Mouse (Mus musculus) c-Kit-positive CD71-positive TER-119-positive erythroid progenitor cells, embryonic 14.5 days (primary cell): ENCODE data around the gene Natd1.
"Not testable (repeated sequence)": the region's sequence is repeated elsewhere in the genome, so short reads cannot be mapped to it uniquely, and the experiment has no call there.

Experiments
- DNase-seq: peaks from one replicate; pipeline ENCODE4 v3.0.0-alpha.2; 2013; ENCODE audit warnings: low spot score

The Natd1 gene

DNA sequence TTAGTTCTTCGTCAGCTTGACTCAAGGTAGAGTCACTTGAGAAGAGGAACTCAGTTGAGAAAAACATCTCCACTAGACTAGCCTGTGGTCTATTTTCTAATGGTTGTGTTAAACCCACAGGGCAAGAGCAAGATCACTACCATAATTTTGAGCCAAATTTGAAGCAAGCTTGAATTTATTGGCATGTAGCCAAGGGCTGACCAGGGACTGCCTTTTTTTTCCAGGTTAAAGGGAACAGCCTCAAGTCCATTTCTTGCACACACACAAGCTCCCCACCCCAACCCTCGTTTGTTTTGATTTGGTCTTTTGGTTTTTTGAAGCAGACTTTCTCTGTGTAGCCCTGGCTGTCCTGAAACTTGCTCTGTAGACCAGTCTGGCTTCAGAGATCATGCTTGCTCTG is 24.7 kb downstream of the Natd1 start:
- no peak for DNase-seq

DNA sequence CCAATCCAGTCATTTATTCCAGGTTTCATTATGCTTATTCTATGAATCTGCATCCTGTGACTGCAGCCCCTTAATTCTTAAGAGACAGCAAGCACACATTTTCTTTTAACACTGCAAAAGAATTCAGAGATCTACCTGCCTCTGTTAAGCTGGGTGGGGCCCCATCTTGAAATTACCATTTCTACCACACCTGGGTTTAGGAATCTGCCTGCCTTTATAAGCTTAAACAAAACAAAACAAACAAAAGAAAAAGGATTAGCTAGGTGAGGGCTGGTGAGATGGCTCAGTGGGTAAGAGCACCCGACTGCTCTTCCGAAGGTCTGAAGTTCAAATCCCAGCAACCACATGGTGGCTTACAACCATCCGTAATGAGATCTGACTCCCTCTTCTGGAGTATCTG is 27.6 kb downstream of the Natd1 start:
- not testable (repeated sequence) for DNase-seq

DNA sequence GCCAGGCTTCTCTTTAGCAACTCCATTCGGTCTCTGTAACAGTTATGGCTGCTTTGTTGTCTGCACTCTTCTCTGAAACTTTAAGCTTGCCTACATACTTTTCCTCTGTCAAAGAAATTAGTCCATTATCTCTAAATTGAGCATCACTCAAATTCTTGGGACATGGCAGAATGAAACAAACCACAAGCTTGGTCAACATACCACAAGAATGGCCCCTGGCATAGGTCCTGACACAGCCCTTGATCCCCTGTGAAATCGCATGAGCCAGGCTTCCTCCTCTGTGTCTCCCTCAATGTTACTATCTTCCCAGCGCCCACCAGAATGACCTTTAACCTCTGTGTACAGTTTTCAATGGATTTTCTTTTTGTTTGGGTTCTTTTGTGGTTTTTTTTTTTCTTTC is 32.2 kb downstream of the Natd1 start:
- no peak for DNase-seq

DNA sequence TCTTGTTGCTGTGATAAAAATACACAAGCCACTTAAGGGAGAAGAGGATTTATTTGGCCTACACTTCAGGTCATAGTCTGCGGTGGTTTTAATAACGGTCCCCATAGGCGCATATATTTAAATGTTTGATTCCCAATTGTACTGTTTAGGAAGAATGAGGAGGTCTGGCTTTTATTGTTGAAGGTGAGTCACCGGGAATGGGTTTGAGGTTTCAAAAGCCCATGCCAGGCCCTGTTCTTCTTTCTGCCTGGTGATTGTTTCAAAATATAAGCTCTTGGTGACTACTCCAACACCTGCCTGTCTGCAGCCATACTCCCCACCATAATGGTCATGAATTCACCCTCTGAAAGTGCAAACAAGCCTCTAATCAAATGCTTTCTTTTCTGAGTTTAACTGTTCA is 34.0 kb downstream of the Natd1 start:
- DNase-seq, result no peak

DNA sequence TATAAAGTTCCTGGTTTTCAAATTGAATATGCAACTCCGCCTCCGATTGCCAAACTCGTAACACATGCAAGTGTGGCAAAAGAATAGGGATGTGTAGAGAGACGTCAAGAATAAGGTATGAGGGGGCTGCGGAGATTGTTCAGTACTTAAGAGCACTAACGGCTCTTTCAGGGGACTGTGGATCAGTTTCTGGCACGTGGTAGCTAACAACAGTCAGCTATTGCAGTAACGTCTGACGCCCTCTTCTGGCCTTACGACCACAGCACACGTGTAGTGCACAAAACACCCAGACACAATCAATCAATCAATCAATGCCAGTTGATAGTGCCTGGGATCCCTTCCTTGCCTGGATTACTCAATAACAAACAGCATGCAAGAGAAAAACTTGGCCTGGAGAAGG is 35.1 kb downstream of the Natd1 start:
- DNase-seq, result peak; percentile 70

DNA sequence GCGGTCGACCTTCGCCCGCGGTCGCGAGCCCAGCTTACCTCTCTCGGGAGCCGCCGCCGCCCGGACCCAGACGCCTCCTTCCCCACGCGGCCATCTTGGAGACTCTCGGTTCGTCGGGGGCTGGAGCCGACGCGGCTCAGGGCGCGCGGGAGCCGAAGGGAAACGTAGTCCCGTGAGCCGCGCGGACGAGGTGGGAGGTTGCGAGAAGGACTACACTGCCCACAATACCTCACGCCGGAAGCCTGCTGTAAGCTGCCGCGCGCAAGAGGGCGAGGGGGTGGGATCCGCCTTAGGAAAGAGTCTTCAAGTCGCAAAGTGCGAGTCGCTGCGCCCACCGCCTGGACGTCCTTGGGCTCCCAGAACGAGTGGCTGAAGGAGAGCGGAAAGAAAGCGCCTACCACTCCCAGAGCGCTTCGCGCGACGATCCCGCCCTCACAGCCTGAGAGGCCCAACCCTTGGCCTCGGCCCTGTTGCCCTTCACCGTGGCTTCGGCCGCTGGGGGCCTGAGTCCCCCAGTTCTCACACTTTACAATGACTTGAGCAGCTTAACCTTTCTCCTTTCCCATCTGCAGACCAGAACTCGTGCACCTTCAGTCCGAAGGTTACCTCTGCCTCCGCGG is 35.8 kb downstream of the Natd1 start, which contains the start of gene Tmem11:
Gene Tmem11, minus strand, starts transcription at position 598 of the 620 bp plus-strand sequence.
- peak; percentile 92 for DNase-seq

DNA sequence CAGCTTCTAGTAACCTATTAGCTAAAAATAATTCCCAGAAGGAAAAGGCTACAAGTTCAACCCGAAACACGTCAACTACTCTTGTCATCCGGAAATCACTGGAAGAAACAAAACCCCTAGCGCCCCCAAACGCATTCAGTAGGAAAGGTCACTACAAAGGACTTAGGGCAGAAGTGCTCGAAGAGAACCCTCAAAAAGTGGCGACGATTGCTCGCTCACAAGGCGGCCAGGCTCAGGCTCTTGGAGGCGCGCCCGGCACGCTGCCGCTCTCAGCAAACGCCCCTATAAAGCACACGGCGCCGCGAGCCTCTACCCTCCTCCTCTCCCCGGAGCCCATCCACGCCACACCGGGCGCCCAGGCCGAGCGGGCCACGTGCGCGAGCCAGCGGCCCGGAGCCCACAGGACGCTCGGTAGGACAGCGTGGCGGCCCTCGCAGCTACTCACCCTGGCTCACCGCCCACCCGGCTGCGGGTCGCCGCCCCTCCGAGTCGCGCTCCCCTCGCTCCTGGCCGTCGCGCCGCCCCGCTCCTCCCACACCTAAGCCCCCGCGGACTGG is 36.4 kb downstream of the Natd1 start:
- peak; percentile 47 for DNase-seq

DNA sequence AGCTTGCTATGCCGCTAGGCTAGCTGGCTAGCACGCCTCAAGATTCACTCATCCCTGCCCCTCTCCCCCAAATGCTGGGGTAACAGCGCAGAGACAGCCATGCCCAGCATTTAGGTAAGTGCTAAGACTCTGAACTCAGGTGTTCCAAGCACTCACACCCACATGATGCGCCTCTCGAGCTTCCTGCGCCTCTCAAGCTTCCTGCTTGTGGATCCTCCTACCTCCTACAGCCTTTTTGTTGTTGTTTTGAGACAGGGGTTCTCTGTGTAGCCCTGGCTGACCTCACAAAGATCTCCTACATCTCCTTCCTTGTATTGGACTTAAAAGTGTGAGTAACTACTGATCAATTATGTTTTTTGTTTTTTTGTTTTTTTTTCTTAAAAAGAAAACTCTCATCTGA is 41.4 kb downstream of the Natd1 start:
- no peak for DNase-seq

DNA sequence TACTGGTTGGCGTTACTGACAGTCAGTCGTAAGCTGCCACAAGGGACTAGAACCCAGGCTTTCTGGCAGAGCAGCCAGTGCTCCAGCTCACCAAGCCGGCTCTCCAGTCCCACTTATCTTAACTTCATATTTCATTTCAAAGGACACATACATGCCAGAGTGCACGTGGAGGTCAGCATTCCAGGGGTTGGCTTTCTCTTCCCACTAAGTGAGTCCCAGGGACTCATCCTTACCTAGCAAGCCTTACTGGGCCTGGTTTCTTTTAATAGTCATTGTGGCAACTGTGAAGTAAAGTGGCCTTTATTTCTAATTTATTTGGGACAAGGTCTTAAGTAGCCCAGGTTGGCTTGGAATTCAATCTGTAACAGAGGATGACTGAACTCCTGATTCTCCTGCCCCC is 43.1 kb downstream of the Natd1 start:
- DNase-seq, result no peak

DNA sequence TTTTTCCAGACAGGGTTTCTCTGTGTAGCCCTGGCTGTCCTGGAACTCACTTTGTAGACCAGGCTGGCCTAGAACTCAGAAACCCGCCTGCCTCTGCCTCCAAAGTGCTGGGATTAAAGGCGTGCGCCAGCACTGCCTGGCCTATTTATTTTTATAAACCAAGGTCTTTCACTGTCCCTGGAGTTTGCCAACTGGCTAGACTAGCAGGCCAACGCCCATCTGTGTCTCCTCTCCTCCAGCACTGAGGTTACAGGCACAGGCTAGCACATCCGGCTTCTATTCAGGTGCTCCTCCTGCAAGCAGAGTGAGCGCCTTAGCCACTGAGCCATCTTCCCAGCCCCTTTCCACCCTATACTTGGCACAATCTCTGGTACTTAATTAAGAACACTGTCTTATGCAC is 45.1 kb downstream of the Natd1 start:
- DNase-seq, result not testable (repeated sequence)

DNA sequence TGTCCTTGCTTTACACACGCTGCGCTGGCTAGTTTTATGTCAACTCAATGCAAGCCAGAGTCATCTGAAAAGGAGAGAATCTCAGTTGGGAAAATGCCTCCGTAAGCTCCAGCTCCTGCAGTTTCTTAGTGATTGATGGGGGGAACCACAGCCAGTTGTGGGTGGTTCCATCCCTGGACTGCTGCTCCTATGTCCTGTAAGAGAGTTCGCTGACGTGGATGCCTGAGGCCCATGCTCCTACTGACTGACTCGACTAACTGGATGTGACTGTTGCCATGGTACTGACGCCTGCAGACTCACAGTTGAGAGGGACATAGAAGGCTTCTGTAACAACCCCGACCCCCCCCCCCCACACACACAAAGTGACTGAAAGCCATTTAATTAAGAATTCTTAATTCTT is 46.6 kb downstream of the Natd1 start:
- DNase-seq, result no peak

DNA sequence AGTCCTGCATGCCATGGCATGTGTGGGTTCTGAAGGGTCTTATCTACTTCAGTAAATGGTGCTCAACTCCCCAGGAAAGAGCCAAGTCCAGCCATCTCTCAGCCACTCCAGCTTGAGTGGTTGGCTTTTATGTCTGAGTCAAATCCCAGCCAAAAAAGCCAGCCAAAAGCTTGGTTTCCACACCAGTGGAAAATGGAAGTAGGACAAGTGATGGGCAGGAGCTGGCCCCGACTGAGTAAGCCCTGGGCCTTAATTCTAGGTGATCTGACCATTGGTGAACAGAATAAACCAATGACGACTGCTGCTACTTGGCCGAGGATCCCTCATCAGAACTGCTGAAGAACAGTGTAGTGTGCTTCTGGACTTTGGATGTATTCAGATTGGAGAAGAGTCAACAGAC is 47.1 kb downstream of the Natd1 start:
- no peak for DNase-seq

DNA sequence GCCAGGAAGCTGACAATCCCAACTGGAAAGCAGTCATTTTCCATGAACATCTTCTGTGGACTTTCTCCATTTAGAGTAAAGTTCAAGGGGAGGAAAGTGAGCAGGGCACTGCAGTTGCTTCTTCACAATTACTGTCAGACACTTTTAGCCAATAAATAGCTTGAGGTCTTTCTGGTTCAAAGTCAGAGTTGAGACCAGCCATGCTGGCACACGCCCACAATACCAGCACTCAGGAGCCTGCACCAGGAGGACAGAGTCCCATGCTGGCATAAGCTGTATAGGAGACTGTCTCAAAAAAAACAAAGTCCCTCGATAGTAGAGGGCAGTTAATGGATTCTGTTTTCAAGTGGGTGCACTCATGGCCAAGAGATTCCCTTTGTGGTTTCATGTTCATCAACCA is 48.5 kb downstream of the Natd1 start:
- DNase-seq, result no peak

DNA sequence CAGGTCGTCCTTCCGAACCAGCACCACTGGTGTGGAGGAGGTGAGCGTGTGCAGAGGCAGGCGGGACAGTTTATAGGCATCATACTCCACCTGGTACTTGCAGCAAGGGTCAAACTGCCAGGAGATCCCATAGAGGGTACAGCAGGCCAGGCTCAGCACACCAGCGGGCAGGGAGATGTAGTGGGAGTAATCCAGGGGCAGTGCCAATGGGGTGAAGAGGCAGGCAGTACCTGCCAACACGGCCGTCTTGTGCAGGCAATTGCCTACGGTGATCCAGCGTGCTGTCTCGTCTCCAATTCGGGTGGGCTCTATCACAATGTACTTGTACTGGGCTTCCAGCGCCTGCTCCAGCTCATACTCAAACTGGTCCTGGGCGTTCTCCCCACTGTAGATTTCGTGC is 49.6 kb downstream of the Natd1 start:
- no peak for DNase-seq

DNA sequence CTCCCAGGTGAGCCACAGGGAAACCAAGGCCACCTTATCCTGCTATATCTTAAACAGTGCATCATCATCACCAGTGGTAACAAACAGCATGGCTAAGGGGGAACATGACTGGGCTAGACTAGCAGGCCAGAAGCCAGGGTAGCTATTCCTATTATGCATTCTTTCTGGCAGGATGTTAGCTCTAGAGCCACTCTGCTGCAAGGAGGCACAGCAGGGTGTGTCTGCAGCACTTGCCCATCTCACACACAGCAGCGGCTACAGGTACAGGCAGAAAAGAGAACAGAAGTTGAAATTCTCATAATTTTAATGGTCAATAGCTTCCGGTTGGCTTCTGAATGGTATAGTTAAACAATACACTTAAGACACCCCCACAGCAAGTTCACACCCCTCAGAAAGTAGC is 50.4 kb downstream of the Natd1 start:
- DNase-seq, result no peak

DNA sequence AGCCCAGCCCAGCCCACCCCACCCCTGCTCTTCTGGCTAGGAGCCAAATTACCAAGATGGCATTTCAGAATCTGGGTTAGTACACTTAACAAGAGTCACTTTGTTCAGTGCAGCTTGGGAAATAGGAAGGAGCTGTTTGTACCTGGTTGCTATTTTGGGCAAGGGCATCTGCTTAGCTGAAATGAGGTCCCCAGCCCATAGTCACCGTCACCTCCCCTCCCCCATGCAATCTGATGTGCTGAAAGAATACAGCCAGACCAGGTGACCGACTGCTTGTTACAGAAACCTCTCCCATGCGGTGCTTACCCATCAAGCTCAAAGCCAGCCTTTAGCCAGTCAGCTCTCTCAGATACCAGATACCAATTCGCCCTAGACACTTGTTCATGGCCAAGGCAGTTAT is 51.4 kb downstream of the Natd1 start:
- DNase-seq, result no peak

DNA sequence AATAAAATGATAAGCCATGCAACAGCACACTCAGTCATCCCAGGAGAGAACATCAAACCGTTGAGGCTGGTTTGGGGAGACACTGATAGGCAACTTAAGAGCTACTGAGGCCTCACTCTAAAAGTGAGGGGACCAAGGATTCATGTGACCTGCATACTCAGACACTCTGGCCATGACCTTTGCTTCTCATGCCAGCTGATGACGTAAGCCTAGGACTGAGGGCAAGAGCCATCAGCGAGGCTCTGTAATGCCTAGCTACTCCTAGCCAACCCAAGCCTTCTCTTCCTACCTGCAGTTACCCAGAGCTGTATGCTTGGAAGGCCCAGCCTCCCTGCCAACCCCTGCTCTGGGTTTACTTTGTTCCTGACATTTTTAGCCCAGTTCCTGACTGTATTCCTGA is 52.6 kb downstream of the Natd1 start:
- DNase-seq, result no peak

DNA sequence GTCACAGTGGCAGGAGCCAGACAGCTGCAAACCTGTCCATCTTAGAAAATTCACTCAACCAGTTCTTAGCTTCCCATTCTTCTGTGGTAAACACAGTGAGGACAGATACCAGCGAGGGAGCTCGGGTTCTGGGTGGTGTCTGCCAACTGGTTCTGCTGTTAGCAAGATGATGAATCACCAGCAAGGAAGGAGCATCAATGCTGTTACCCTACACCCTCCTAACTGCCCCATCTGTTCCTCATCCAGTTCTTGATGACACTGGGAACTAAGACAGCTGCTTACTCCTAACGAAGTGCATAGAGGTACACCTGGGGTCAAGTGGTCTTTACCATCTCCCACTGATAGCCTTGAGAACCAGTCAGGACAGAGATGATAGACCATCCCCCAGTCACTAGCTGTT is 58.0 kb downstream of the Natd1 start:
- no peak for DNase-seq
